7 mouse cellular contexts compared by ENCODE assay signal in genomic region chr7:27543065-27543464, GRCm38 (mm10). TPM values are rescaled to one million over a fixed set of nuclear protein-coding genes. Genes with fewer than 3 reads are reported as not detected.
DNase-seq lines count a peak whose midpoint lies in the region; ATAC-seq and TF ChIP-seq lines count a peak whose summit lies in the region.

No protein-coding gene starts in this region.

- peak overlapping the region; percentile 78 for H3K4me2 ChIP-seq in forebrain, embryonic 15.5 days (replicated peaks)
- H3K4me2 ChIP-seq in liver, embryonic 14.5 days (ENCODE audit: low read depth), result peak overlapping the region; percentile 96

- H3K36me3 ChIP-seq in megakaryocyte, embryonic 14.5 days (replicated peaks; ENCODE audit: low read length), result peaks cover 19% of the 10 kb centered on the region
- peaks cover 8% of the 10 kb centered on the region for H3K36me3 ChIP-seq in forebrain, embryonic 15.5 days
- H3K36me3 ChIP-seq in liver, embryonic 14.5 days (replicated peaks; ENCODE audit: control insufficient read depth, insufficient read depth, low read depth), result peaks cover 2% of the 10 kb centered on the region

- 58% methylated on average over 6 of the region's 6 CpGs for WGBS in forebrain, embryonic 15.5 days
- 43% methylated on average over 6 of the region's 6 CpGs for WGBS in liver, embryonic 14.5 days (ENCODE audit: insufficient replicate concordance)

- no peak for TF ChIP-seq EP300 in liver, embryonic 14.5 days (IDR thresholded peaks at IDR 0.05; ENCODE audit: low read depth)

- H3K4me1 ChIP-seq in megakaryocyte, embryonic 14.5 days, result peaks cover 59% of the 10 kb centered on the region
- peaks cover 21% of the 10 kb centered on the region for H3K4me1 ChIP-seq in forebrain, embryonic 15.5 days
- peaks cover 47 to 49% of the 10 kb centered on the region in 2 experiments for H3K4me1 ChIP-seq in liver, embryonic 14.5 days (replicated peaks; ENCODE audit: control insufficient read depth in 2 of 2, insufficient read depth in 2 of 2, low read length in 1 of 2)

- no peak for ATAC-seq in megakaryocyte, adult 5-6 weeks (ENCODE audit: poor library complexity, severe bottlenecking)
- ATAC-seq in forebrain, embryonic 15.5 days (replicated peaks), result no peak; the same call in 1 of the 2 replicates
- no peak for ATAC-seq in liver, embryonic 14.5 days (ENCODE audit: insufficient read depth)

- TF ChIP-seq CTCF in liver, embryonic 14.5 days (IDR thresholded peaks at IDR 0.05; ENCODE audit: low read depth), result no peak

- H3K9ac ChIP-seq in forebrain, embryonic 15.5 days (replicated peaks), result peak overlapping the region; percentile 61
- H3K9ac ChIP-seq in liver, embryonic 14.5 days (replicated peaks), result peak overlapping the region; percentile 91

- peaks cover 5% of the 10 kb centered on the region for H3K27me3 ChIP-seq in megakaryocyte, embryonic 14.5 days (replicated peaks)
- H3K27me3 ChIP-seq in forebrain, embryonic 15.5 days, result no peaks in the 10 kb centered on the region
- H3K27me3 ChIP-seq in liver, embryonic 14.5 days (ENCODE audit: control insufficient read depth, insufficient read depth, low read length), result no peaks in the 10 kb centered on the region

- no peaks in the 10 kb centered on the region for H3K9me3 ChIP-seq in megakaryocyte, embryonic 14.5 days
- H3K9me3 ChIP-seq in forebrain, embryonic 15.5 days, result no peaks in the 10 kb centered on the region
- no peaks in the 10 kb centered on the region for H3K9me3 ChIP-seq in liver, embryonic 14.5 days (ENCODE audit: control insufficient read depth, low read length)

- peak overlapping the region; percentile 93 for H3K4me3 ChIP-seq in megakaryocyte, embryonic 14.5 days (replicated peaks)
- peak overlapping the region; percentile 57 for H3K4me3 ChIP-seq in forebrain, embryonic 15.5 days
- peak overlapping the region in 1 of 2 experiments; percentile 81; a peak in 2 of 4 replicates for H3K4me3 ChIP-seq in liver, embryonic 14.5 days (ENCODE audit: insufficient read depth in 1 of 2, low read depth in 2 of 2, low read length in 2 of 2)

- H3K27ac ChIP-seq in forebrain, embryonic 15.5 days (replicated peaks), result 0 out of 2 replicates have a peak overlapping the region, but pooled peaks have one; percentile 14
- H3K27ac ChIP-seq in liver, embryonic 14.5 days, result peak overlapping the region; percentile 72

- DNase-seq in liver, embryonic 14.5 days (ENCODE audit: low read depth in 3 of 3, low spot score in 3 of 3), result no peak
- DNase-seq in adipocyte (ENCODE audit: low spot score), result no peak
- no peak for DNase-seq in right cerebral cortex, postnatal 4 days
- no peak for DNase-seq in embryo, embryonic 10.5 days (ENCODE audit: low spot score)

RNA-seq across cellular contexts. Expression of gene Pld3, which starts 10.0 kb away (rescaled TPM):
- polyA plus RNA-seq in megakaryocyte, embryonic 14.5 days (2012; ENCODE audit: insufficient read depth, low replicate concordance), result 66.2 and 97.1 TPM in 2 replicates
- 7.7 and 19.6 TPM in 2 replicates for total RNA-seq in megakaryocyte, adult 5-6 weeks (2015)
- total RNA-seq in megakaryocyte, adult 5-6 weeks (2017), result 6.6 and 8.0 TPM in 2 replicates
- 95.7 and 106 TPM in 2 replicates for polyA plus RNA-seq in forebrain, embryonic 15.5 days (2015; fragmentation: Nextera tagmentation; extraction: Ambion mirVana)
- polyA plus RNA-seq in liver, embryonic 14.5 days (2012; rRNA removed), result 48.9 and 55.9 TPM in 2 replicates
- 55.0 TPM in 2 replicates for polyA plus RNA-seq in liver, embryonic 14.5 days (2014; fragmentation: Nextera tagmentation; extraction: Ambion mirVana)

RNA-seq across cellular contexts. Expression of gene 2310022A10Rik, which starts 10.0 kb away (rescaled TPM):
- polyA plus RNA-seq in megakaryocyte, embryonic 14.5 days (2012; ENCODE audit: insufficient read depth, low replicate concordance), result 19.6 and 32.1 TPM in 2 replicates
- total RNA-seq in megakaryocyte, adult 5-6 weeks (2015), result 9.4 and 9.9 TPM in 2 replicates
- 3.3 and 7.2 TPM in 2 replicates for total RNA-seq in megakaryocyte, adult 5-6 weeks (2017)
- 36.9 and 38.9 TPM in 2 replicates for polyA plus RNA-seq in forebrain, embryonic 15.5 days (2015; fragmentation: Nextera tagmentation; extraction: Ambion mirVana)
- polyA plus RNA-seq in liver, embryonic 14.5 days (2012; rRNA removed), result 13.8 and 14.9 TPM in 2 replicates
- polyA plus RNA-seq in liver, embryonic 14.5 days (2014; fragmentation: Nextera tagmentation; extraction: Ambion mirVana), result 12.7 and 14.6 TPM in 2 replicates

RNA-seq across cellular contexts. Expression of gene Hipk4, which starts 20.0 kb away (rescaled TPM):
- 1.6 and 2.1 TPM in 2 replicates for polyA plus RNA-seq in megakaryocyte, embryonic 14.5 days (2012; ENCODE audit: insufficient read depth, low replicate concordance)
- total RNA-seq in megakaryocyte, adult 5-6 weeks (2015), result not detected in 2 replicates
- total RNA-seq in megakaryocyte, adult 5-6 weeks (2017), result not detected in 2 replicates
- polyA plus RNA-seq in forebrain, embryonic 15.5 days (2015; fragmentation: Nextera tagmentation; extraction: Ambion mirVana), result 0.42 and 0.43 TPM in 2 replicates
- 0.49 and 0.50 TPM in 2 replicates for polyA plus RNA-seq in liver, embryonic 14.5 days (2012; rRNA removed)
- polyA plus RNA-seq in liver, embryonic 14.5 days (2014; fragmentation: Nextera tagmentation; extraction: Ambion mirVana), result 0.06 TPM in 1 of 2 replicates, not detected in the other

RNA-seq across cellular contexts. Expression of gene Prx, which starts 43.9 kb away (rescaled TPM):
- polyA plus RNA-seq in megakaryocyte, embryonic 14.5 days (2012; ENCODE audit: insufficient read depth, low replicate concordance), result 1.7 and 1.8 TPM in 2 replicates
- 0.05 and 0.16 TPM in 2 replicates for total RNA-seq in megakaryocyte, adult 5-6 weeks (2015)
- total RNA-seq in megakaryocyte, adult 5-6 weeks (2017), result 0.22 TPM in 1 of 2 replicates, not detected in the other
- 1.1 and 1.3 TPM in 2 replicates for polyA plus RNA-seq in forebrain, embryonic 15.5 days (2015; fragmentation: Nextera tagmentation; extraction: Ambion mirVana)
- 0.55 and 0.73 TPM in 2 replicates for polyA plus RNA-seq in liver, embryonic 14.5 days (2012; rRNA removed)
- polyA plus RNA-seq in liver, embryonic 14.5 days (2014; fragmentation: Nextera tagmentation; extraction: Ambion mirVana), result 0.23 and 0.29 TPM in 2 replicates

RNA-seq across cellular contexts. Expression of gene Akt2, which starts 48.3 kb away (rescaled TPM):
- polyA plus RNA-seq in megakaryocyte, embryonic 14.5 days (2012; ENCODE audit: insufficient read depth, low replicate concordance), result 72.3 and 86.4 TPM in 2 replicates
- total RNA-seq in megakaryocyte, adult 5-6 weeks (2015), result 40.2 TPM in 2 replicates
- 53.8 and 55.7 TPM in 2 replicates for total RNA-seq in megakaryocyte, adult 5-6 weeks (2017)
- polyA plus RNA-seq in forebrain, embryonic 15.5 days (2015; fragmentation: Nextera tagmentation; extraction: Ambion mirVana), result 94.2 and 97.1 TPM in 2 replicates
- 21.5 and 23.2 TPM in 2 replicates for polyA plus RNA-seq in liver, embryonic 14.5 days (2012; rRNA removed)
- polyA plus RNA-seq in liver, embryonic 14.5 days (2014; fragmentation: Nextera tagmentation; extraction: Ambion mirVana), result 21.5 and 23.8 TPM in 2 replicates
